Comparison of ENCODE assay signal across 15 mouse cellular contexts in the genomic region with DNA sequence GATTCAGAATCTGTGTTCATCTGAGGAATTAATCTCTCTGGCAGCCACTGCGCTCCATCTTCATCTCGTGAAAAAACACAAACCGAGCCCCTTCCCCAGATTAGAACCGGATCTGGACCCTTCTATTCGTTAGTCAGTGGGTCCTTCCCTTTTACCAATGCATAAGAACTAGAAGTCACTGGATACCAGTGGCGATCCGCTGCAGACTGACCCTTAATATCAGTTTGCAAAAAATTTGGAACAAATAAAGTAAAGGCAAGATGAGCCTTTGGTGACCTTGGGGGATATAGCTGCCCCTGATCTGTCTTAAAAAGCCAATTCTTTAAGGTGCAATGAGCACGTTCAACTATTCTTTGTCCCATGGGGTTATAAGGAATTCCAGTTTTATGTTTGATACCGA. TPM values are rescaled to one million over a fixed set of nuclear protein-coding genes. Genes with fewer than 3 reads are reported as not detected.
DNase-seq lines count a peak whose midpoint lies in the region.
"Had no signal": no experiment of that assay in that cellular context is flagged by ENCODE, and none has a peak within 500 bp of the region (broad histone marks: within the 10 kb centered on the region; RNA-seq: fewer than 3 reads in every experiment).

No protein-coding gene starts in this region.

- peak; percentile 87 for DNase-seq in heart, adult 11 months
- peak; percentile 3 for DNase-seq in heart, postnatal 4 days
- DNase-seq in layer of hippocampus, adult 11-12 months (ENCODE audit: low spot score) = peak; percentile 2
- peak; percentile 2 for DNase-seq in ovary, postnatal 36 days (ENCODE audit: low spot score)
- DNase-seq in urinary bladder, postnatal 14 days (ENCODE audit: low spot score) = peak; percentile 2

RNA-seq across cellular contexts. Expression of a gene that starts 37.9 kb away (rescaled TPM):
- not detected for total RNA-seq in heart, postnatal 4 days (2021)
- total RNA-seq: adrenal gland, adult 8-10 months; adrenal gland, postnatal 25 days; gastrocnemius, adult 18-20 months; gastrocnemius, postnatal 10 days; gastrocnemius, postnatal 36 days; granulocyte monocyte progenitor cell, adult 5-6 weeks; heart, adult 8-10 months; heart, postnatal 10 days; hematopoietic stem cell, adult 5-6 weeks; MEL had no signal

RNA-seq across cellular contexts. Expression of a gene that starts 55.1 kb away (rescaled TPM):
- total RNA-seq in heart, postnatal 4 days (2021) = under 1 TPM; 0.47 to 0.76 TPM
- total RNA-seq: gastrocnemius, adult 18-20 months; MEL had no signal

RNA-seq across cellular contexts. Expression of a gene that starts 55.6 kb away (rescaled TPM):
- total RNA-seq in heart, postnatal 4 days (2021) = 1 to 10 TPM in 1 of 2 experiments, under 1 TPM in 1; 0.74 to 1.7 TPM
- total RNA-seq: adrenal gland, adult 8-10 months; gastrocnemius, adult 18-20 months; gastrocnemius, postnatal 36 days; granulocyte monocyte progenitor cell, adult 5-6 weeks; hematopoietic stem cell, adult 5-6 weeks; MEL had no signal

Comparison
In these comparisons a context has a peak if more than half of its experiments do, and no peak if none do; other contexts are left out.
1. Peak in every context shown above with its lines: DNase-seq.
2. DNase-seq: peak in every context shown above with its lines; median percentile 87 in heart, adult 11 months; 3 in heart, postnatal 4 days; 2 in layer of hippocampus, adult 11-12 months; 2 in ovary, postnatal 36 days; 2 in urinary bladder, postnatal 14 days.